Mouse (Mus musculus) kidney, postnatal 0 days (tissue): ENCODE measurements at regions not wholly inside any gene's neighbourhood (a gene's known extent, or its start where the extent isn't known, plus 50 kb on each side); places are given as distances from the start of the nearest gene placed in this dataset.

Source experiments
- ATAC-seq: fragments of 200-750 bp; cut with Nextera tagmentation; replicated peaks from 2 replicates; pipeline ENCODE4 v1.8.0; 2017; ENCODE audit warnings: low read depth, moderate number of reproducible peaks, moderate TSS enrichment, moderate library complexity; ENCODE audit not compliant: low FRiP score
- DNase-seq: peaks from one replicate; pipeline ENCODE4 v3.0.0-alpha.2; 2016; ENCODE audit warnings: low spot score
- H3K27ac ChIP-seq: fragments of 300-500 bp; sonication (generic); 2 replicates; pipeline ENCODE4 v1.5.1; 2014; ENCODE audit warnings: mild to moderate bottlenecking
- H3K27me3 ChIP-seq: fragments of 300-500 bp; sonication (generic); 2 replicates; pipeline ENCODE4 v1.6.1; 2014; ENCODE audit warnings: low read length, mixed read lengths; ENCODE audit not compliant: insufficient read depth
- H3K36me3 ChIP-seq: fragments of 300-500 bp; sonication (generic); 2 replicates; pipeline ENCODE4 v1.6.1; 2014; ENCODE audit warnings: low read length, mixed read lengths; ENCODE audit not compliant: insufficient read depth
- H3K4me1 ChIP-seq: fragments of 300-500 bp; sonication (generic); replicated peaks from 2 replicates; pipeline ENCODE4 v1.6.1; 2014; ENCODE audit warnings: antibody characterized with exemption, low read length, mixed read lengths; ENCODE audit not compliant: insufficient read depth
- H3K4me2 ChIP-seq: fragments of 300-500 bp; sonication (generic); 2 replicates; pipeline ENCODE4 v1.6.1; 2014; ENCODE audit warnings: mild to moderate bottlenecking, low read length, moderate library complexity, mixed read lengths
- H3K4me3 ChIP-seq: fragments of 300-500 bp; sonication (generic); replicated peaks from 2 replicates; pipeline ENCODE4 v1.5.1; 2014; ENCODE audit warnings: low read depth, low read length
- H3K9ac ChIP-seq: fragments of 300-500 bp; sonication (generic); 2 replicates; pipeline ENCODE4 v1.6.1; 2014; ENCODE audit warnings: low read depth, low read length
- H3K9me3 ChIP-seq: fragments of 300-500 bp; sonication (generic); replicated peaks from 2 replicates; pipeline ENCODE4 v1.6.1; 2016; ENCODE audit warnings: low read length, inconsistent platforms, mixed read lengths
- CTCF ChIP-seq: IDR thresholded peaks from 2 replicates; pipeline ENCODE4 v1.5.1; 2016; ENCODE audit warnings: antibody characterized with exemption, low read depth, mild to moderate bottlenecking, moderate library complexity
- WGBS: fragments of 180-500 bp; shearing (Covaris S2); extraction: QIAGEN DNeasy Blood & Tissue Kit; methylation state at CpG from one replicate; pipeline ENCODE4 v1.1.7; 2014; 5-methylcytosine and 5-hydroxymethylcytosine counted together

DNA sequence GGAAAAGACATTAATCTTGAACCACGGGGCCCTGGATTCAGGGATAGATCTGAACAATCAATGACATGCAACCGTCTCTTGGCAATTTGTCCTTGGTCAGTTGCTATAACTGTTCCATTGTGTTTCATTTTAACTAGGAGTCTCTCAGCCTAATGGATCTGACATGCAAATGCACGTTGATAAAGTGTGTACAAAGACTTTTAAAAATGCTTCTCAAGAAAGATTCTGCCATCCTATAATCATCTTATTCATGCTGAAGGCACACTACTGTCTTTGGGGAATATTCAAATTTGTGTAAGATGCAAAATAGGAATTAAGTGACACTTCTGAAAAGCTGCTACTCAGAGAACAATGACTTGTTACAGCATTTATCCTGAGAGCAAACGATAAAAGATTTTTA is 252.3 kb downstream of the Hdgfl1 start:
- Histone ChIP-seq H3K4me1 (no peaks in the 10 kb centered on the region), H3K27me3 (no peaks in the 10 kb centered on the region), H3K9me3 (no peaks in the 10 kb centered on the region), H3K9ac (no peak overlapping the region), H3K4me3 (no peak overlapping the region), H3K36me3 (no peaks in the 10 kb centered on the region), H3K27ac (no peak overlapping the region), H3K4me2 (no peak overlapping the region)
- no peak for TF ChIP-seq CTCF
- WGBS, result 78% methylated on average over 4 of the region's 4 CpGs
- no peak for ATAC-seq
- DNase-seq, result no peak

DNA sequence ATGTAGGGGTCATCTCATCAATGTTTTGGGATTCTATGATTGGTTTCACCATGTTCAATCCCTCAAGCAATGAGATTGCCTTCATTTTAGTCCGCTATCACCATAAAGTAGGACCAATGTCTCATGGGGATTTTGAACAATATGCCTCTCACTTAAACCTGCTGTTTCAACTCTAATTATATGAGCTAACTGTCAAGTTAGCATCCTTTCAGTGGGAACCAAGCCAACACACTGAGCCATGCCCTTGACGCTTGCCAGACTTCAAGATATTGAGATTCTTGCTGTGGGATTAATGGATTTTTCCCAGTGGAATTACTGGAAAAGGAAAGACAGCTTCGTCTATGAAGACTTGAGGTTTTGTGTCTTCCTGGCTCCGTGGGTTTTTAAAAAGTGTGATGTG is 259.5 kb downstream of the Hdgfl1 start:
- Histone ChIP-seq H3K4me3 (no peak overlapping the region), H3K9ac (no peak overlapping the region), H3K4me1 (no peaks in the 10 kb centered on the region), H3K4me2 (no peak overlapping the region), H3K27ac (no peak overlapping the region), H3K36me3 (no peaks in the 10 kb centered on the region), H3K27me3 (no peaks in the 10 kb centered on the region), H3K9me3 (no peaks in the 10 kb centered on the region)
- TF ChIP-seq CTCF, result no peak
- ATAC-seq (no peak), DNase-seq (peak; percentile 23)
- 62% methylated on average over 4 of the region's 4 CpGs for WGBS

DNA sequence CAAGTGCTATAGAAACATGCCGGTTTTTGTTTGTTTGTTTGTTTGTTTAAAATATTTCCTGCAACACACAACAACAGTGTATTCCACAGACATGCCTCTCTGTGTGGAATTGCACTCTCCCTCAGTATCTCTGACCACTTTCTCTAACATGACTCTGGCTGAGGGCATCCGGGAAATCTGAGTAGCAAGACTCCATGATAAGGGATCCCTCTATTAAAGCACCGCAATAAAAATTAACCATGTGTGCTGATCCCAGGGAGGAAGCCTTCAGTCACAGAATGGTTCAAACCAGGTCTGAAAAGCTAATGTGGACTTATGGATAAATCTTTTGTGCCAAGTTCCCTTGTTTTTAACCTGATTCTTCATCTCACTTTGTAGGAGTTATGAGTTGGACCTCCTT is 260.1 kb downstream of the Hdgfl1 start:
- no peak overlapping the region for H3K4me3 ChIP-seq
- peak; percentile 78 for DNase-seq
- no peaks in the 10 kb centered on the region for H3K27me3 ChIP-seq
- H3K4me1 ChIP-seq, result no peaks in the 10 kb centered on the region
- ATAC-seq, result 0 out of 2 replicates have a peak, but pooled peaks have one; percentile 29
- TF ChIP-seq CTCF, result no peak
- no peak overlapping the region for H3K4me2 ChIP-seq
- H3K27ac ChIP-seq, result no peak overlapping the region
- WGBS, result 53% methylated on average over 3 of the region's 3 CpGs
- no peaks in the 10 kb centered on the region for H3K36me3 ChIP-seq
- H3K9me3 ChIP-seq, result no peaks in the 10 kb centered on the region
- no peak overlapping the region for H3K9ac ChIP-seq

DNA sequence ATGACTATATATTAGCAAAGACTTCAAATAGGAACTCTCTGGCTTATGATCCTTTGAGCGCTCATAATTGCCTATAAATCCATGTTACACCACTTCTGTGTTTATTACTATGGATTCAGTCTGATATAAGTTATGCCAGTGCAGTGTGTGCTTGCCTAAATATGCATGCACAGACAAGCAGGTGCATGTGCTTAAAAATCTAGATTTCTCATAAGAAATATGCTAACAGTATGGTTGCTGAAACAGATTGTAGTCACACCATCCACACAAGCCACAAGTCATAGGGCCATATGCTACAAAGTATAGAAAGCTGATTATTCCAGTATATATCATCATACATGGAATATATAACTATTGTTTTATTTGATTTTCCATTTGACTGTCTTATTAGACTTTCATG is 266.2 kb downstream of the Hdgfl1 start:
- TF ChIP-seq CTCF, result no peak
- Histone ChIP-seq H3K27me3 (no peaks in the 10 kb centered on the region), H3K4me1 (no peaks in the 10 kb centered on the region), H3K36me3 (no peaks in the 10 kb centered on the region), H3K9me3 (no peaks in the 10 kb centered on the region), H3K27ac (no peak overlapping the region), H3K4me2 (no peak overlapping the region), H3K4me3 (no peak overlapping the region), H3K9ac (no peak overlapping the region)
- no peak for ATAC-seq
- 95% methylated on average over 1 of the region's 1 CpGs for WGBS
- no peak for DNase-seq

DNA sequence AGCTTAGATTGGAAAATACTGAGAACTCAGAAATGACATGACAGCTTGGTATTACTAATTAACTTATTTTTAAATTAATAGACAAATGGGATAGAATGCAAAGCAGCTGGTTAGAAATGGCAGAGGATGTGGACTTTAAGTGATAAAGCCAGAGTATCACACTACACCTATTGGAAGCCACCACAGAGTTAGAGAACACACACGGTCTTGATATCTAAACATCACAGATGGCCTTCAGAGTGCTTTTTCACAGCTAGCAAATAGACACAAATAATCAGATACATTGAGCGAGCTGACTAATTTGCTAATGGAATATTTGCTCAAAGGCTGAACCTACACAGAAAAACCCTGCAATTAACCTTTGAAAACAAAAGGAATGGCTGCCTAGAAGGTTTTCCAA is 272.9 kb downstream of the Hdgfl1 start:
- Histone ChIP-seq H3K9me3 (no peaks in the 10 kb centered on the region), H3K4me2 (no peak overlapping the region), H3K36me3 (no peaks in the 10 kb centered on the region), H3K4me3 (no peak overlapping the region), H3K27me3 (no peaks in the 10 kb centered on the region), H3K9ac (no peak overlapping the region), H3K27ac (no peak overlapping the region), H3K4me1 (no peaks in the 10 kb centered on the region)
- WGBS, result 92% methylated on average over 2 of the region's 2 CpGs
- TF ChIP-seq CTCF, result no peak
- ATAC-seq, result no peak
- no peak for DNase-seq

DNA sequence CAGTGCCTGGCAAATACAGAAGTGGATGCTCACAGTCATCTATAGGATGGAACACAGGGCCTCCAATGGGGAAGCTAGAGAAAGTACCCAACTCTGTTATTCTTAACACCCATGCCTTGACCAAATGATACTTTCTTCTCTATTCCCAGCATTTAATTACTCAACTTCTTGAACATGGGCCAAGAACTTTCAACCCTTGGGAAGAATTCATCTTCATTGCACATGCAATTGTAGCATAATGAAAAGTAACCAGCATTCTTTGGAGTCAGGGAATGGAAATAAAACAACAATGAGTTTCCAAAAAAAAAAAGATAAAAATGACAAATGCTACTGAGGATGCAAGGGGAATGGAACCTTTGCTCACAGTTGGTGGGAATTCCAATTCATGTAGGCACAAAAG is 274.1 kb downstream of the Hdgfl1 start:
- no peaks in the 10 kb centered on the region for H3K4me1 ChIP-seq
- H3K4me3 ChIP-seq, result no peak overlapping the region
- no peak overlapping the region for H3K4me2 ChIP-seq
- no peak overlapping the region for H3K9ac ChIP-seq
- no peaks in the 10 kb centered on the region for H3K9me3 ChIP-seq
- H3K36me3 ChIP-seq, result no peaks in the 10 kb centered on the region
- H3K27ac ChIP-seq, result no peak overlapping the region
- no peak for DNase-seq
- ATAC-seq, result no peak
- no peak for TF ChIP-seq CTCF
- no peaks in the 10 kb centered on the region for H3K27me3 ChIP-seq

DNA sequence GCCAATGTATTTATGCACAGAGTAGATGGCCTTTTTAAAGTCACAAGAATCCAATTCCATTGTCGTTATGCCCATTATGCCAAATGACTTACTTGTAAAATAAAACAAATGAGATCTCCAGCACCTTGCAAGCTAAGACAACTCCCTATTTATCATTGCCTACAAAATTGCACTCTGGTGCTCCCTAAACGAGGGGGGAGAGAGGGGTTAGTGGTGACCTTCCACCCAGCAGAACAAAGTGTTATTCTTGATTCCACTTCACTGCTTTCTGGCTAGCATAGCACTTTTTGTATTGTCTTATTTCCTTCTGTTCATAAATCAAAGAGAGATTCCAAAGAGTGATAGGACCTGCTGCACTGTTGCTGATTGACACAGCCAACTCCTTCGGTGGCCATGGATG is 300.6 kb downstream of the Hdgfl1 start:
- no peaks in the 10 kb centered on the region for H3K36me3 ChIP-seq
- H3K9me3 ChIP-seq, result no peaks in the 10 kb centered on the region
- TF ChIP-seq CTCF, result no peak
- ATAC-seq (no peak), DNase-seq (peak; percentile 31)
- no peak overlapping the region for H3K27ac ChIP-seq
- WGBS, result 18% methylated on average over 3 of the region's 3 CpGs
- H3K9ac ChIP-seq, result no peak overlapping the region
- no peak overlapping the region for H3K4me2 ChIP-seq
- H3K4me3 ChIP-seq, result no peak overlapping the region
- H3K27me3 ChIP-seq, result no peaks in the 10 kb centered on the region
- H3K4me1 ChIP-seq, result no peaks in the 10 kb centered on the region
